Comparison of ENCODE assay signal across 7 mouse cellular contexts in genomic region chr11:44612156-44612555, GRCm38 (mm10). TPM values are rescaled to one million over a fixed set of nuclear protein-coding genes. Genes with fewer than 3 reads are reported as not detected.
A peak's percentile ranks its signal among the peaks of the same experiment; 100 is the strongest.
DNase-seq lines count a peak whose midpoint lies in the region; ATAC-seq and TF ChIP-seq lines count a peak whose summit lies in the region.

No protein-coding gene starts in this region.

- H3K36me3 ChIP-seq in kidney, adult 2 months (ENCODE audit: control insufficient read depth, insufficient read depth, low read length) = no peaks in the 10 kb centered on the region
- H3K36me3 ChIP-seq in embryonic facial prominence, embryonic 12.5 days = no peaks in the 10 kb centered on the region
- H3K36me3 ChIP-seq in limb, embryonic 14.5 days (ENCODE audit: control insufficient read depth, insufficient read depth, low read length) = no peaks in the 10 kb centered on the region

- H3K9me3 ChIP-seq in embryonic facial prominence, embryonic 12.5 days = no peaks in the 10 kb centered on the region
- no peaks in the 10 kb centered on the region for H3K9me3 ChIP-seq in limb, embryonic 14.5 days (ENCODE audit: control insufficient read depth, low read length)

- H3K27ac ChIP-seq in kidney, adult 2 months (ENCODE audit: insufficient read depth, low read depth, low read length) = no peak overlapping the region
- H3K27ac ChIP-seq in embryonic facial prominence, embryonic 12.5 days = no peak overlapping the region
- H3K27ac ChIP-seq in limb, embryonic 14.5 days (replicated peaks; ENCODE audit: low read depth, low read length) = no peak overlapping the region

- TF ChIP-seq CTCF in kidney, adult 2 months (conservative IDR thresholded peaks at IDR 0.05; ENCODE audit: insufficient read depth, insufficient read length, low read depth, low read length) = no peak

- no peak for DNase-seq in kidney, adult 2 months
- no peak for DNase-seq in kidney, adult 9 months
- peak; percentile 11 for DNase-seq in ZHBTc4 (ENCODE audit: low read depth, low spot score)
- DNase-seq in limb, embryonic 14.5 days (ENCODE audit: low spot score) = no peak
- DNase-seq in frontal cortex, postnatal 25 days (ENCODE audit: low spot score in 2 of 2) = no peak
- no peak for DNase-seq in spleen, postnatal 4 days (ENCODE audit: low spot score in 2 of 2)

- WGBS in kidney, adult 2 months = 28% methylated on average over 10 of the region's 10 CpGs
- 6% methylated on average over 10 of the region's 10 CpGs for WGBS in embryonic facial prominence, embryonic 12.5 days
- 6% methylated on average over 10 of the region's 10 CpGs for WGBS in limb, embryonic 14.5 days

- TF ChIP-seq POLR2A in kidney, adult 2 months (IDR thresholded peaks at IDR 0.05; ENCODE audit: low read depth, low read length) = no peak
- TF ChIP-seq POLR2A in limb, embryonic 14.5 days (IDR thresholded peaks at IDR 0.05; ENCODE audit: borderline replicate concordance, extremely low read depth, insufficient read depth, insufficient read length) = no peak

- no peaks in the 10 kb centered on the region for H3K27me3 ChIP-seq in kidney, adult 2 months (replicated peaks; ENCODE audit: control insufficient read depth, insufficient read depth, low read length)
- H3K27me3 ChIP-seq in embryonic facial prominence, embryonic 12.5 days = peaks cover 34% of the 10 kb centered on the region
- peaks cover 16% of the 10 kb centered on the region; the same call in 1 of the 2 replicates for H3K27me3 ChIP-seq in limb, embryonic 14.5 days (ENCODE audit: control insufficient read depth, insufficient read depth, low read length)

- H3K4me1 ChIP-seq in kidney, adult 2 months (ENCODE audit: control insufficient read depth, insufficient read depth, low read length) = no peaks in the 10 kb centered on the region
- H3K4me1 ChIP-seq in embryonic facial prominence, embryonic 12.5 days = peaks cover 26% of the 10 kb centered on the region; the same call in 1 of the 2 replicates
- H3K4me1 ChIP-seq in limb, embryonic 14.5 days (ENCODE audit: control insufficient read depth, insufficient read depth, low read length) = peaks cover 25% of the 10 kb centered on the region

- H3K4me3 ChIP-seq in kidney, adult 2 months (ENCODE audit: insufficient read depth, low read depth, low read length) = peak overlapping the region; percentile 11; the same call in 1 of the 2 replicates
- no peak overlapping the region for H3K4me3 ChIP-seq in embryonic facial prominence, embryonic 12.5 days
- H3K4me3 ChIP-seq in limb, embryonic 14.5 days (replicated peaks; ENCODE audit: low read length) = 0 out of 2 replicates have a peak overlapping the region, but pooled peaks have one; percentile 40

- no peak overlapping the region; the same call in 1 of the 2 replicates for H3K9ac ChIP-seq in embryonic facial prominence, embryonic 12.5 days
- H3K9ac ChIP-seq in limb, embryonic 14.5 days (ENCODE audit: low read depth, low read length, severe bottlenecking) = no peak overlapping the region

- ATAC-seq in embryonic facial prominence, embryonic 12.5 days (ENCODE audit: insufficient number of reproducible peaks, insufficient read depth, low FRiP score, low TSS enrichment) = no peak
- no peak for ATAC-seq in limb, embryonic 14.5 days (ENCODE audit: low FRiP score, low read depth)

- peak overlapping the region; percentile 82 for H3K4me2 ChIP-seq in embryonic facial prominence, embryonic 12.5 days (replicated peaks)
- peak overlapping the region; percentile 89 for H3K4me2 ChIP-seq in limb, embryonic 14.5 days (replicated peaks; ENCODE audit: low read depth, low read length, severe bottlenecking)

RNA-seq across cellular contexts. Expression of gene Ebf1, which starts 5.0 kb away (rescaled TPM):
- polyA plus RNA-seq in kidney, adult 2 months (2012; rRNA removed) = 11.9 and 12.2 TPM in 2 replicates
- 66.2 and 76.0 TPM in 2 replicates for polyA plus RNA-seq in embryonic facial prominence, embryonic 12.5 days (2016; fragmentation: Nextera tagmentation; extraction: Ambion mirVana)
- 42.9 and 60.5 TPM in 2 replicates for polyA plus RNA-seq in limb, embryonic 14.5 days (2012; rRNA removed)
- 71.4 and 85.0 TPM in 2 replicates for polyA plus RNA-seq in limb, embryonic 14.5 days (2014; fragmentation: Nextera tagmentation; extraction: Ambion mirVana)
